Mouse (Mus musculus): ENCODE results near the gene Myo10. TPM values are rescaled to one million over a fixed set of nuclear protein-coding genes. Genes with fewer than 3 reads are reported as not detected.

Gene Myo10
- polyA plus RNA-seq, 1 experiment from 2014 or later: 28.4 TPM

DNA sequence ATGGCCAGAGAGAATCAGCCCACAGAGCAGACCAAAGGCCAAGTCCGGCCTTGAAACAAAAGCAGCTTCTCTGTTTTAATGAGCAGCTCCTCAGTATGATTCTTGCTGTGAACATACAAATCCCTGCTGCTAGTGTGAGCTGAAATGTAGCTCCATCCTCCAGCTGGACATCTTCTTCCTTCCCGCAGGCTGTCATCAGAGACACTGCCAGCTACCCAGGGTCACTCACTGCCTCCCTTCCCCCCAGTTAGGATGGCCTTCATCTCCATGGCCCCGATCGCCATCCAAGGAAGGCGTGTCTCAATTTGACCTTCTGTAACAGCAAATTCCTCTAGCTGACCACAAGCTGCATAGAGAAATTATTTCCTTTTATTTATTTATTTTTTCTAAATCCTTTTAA is 32.4 kb upstream of the Myo10 start:
- Histone ChIP-seq H3K4me1 (peaks cover 7% of the 10 kb centered on the region; the same call in 1 of the 2 replicates), H3K4me3 (no peak overlapping the region), H3K36me3 (no peaks in the 10 kb centered on the region), H3K9ac (no peak overlapping the region), H3K27me3 (no peaks in the 10 kb centered on the region), H3K4me2 (no peak overlapping the region), H3K9me3 (no peaks in the 10 kb centered on the region), H3K27ac (no peak overlapping the region)
- ATAC-seq (ENCODE audit: insufficient number of reproducible peaks, low FRiP score, low TSS enrichment, low read depth): no peak
- WGBS: 82% methylated on average over 5 of the region's 5 CpGs

DNA sequence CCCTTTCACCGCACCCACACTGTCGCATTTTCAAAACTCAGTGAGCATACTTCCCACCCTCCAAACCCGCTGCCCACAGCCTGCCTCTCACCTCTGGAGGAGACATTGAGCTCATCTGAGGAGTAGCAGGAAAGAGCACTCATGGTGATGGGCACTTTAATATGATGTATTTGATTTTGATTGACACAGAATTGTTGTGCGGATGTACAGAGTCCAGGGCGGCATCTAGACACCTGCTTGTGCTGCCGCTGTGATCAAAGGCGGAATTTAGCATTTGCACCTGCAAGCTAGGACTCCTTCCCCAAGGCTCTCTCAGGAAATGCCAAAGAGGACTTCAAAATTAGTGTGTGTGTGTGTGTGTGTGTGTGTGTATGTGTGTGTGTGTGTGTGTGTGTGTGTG is 31.4 kb upstream of the Myo10 start:
- Histone ChIP-seq H3K9me3 (no peaks in the 10 kb centered on the region), H3K36me3 (no peaks in the 10 kb centered on the region), H3K27ac (no peak overlapping the region), H3K4me2 (no peak overlapping the region), H3K4me1 (0 out of 2 replicates have a peak, but pooled peaks cover 3% of the 10 kb centered on the region), H3K4me3 (no peak overlapping the region), H3K9ac (no peak overlapping the region), H3K27me3 (no peaks in the 10 kb centered on the region)
- WGBS: 65% methylated on average over 7 of the region's 7 CpGs
- ATAC-seq (ENCODE audit: insufficient number of reproducible peaks, low FRiP score, low TSS enrichment, low read depth): no peak

DNA sequence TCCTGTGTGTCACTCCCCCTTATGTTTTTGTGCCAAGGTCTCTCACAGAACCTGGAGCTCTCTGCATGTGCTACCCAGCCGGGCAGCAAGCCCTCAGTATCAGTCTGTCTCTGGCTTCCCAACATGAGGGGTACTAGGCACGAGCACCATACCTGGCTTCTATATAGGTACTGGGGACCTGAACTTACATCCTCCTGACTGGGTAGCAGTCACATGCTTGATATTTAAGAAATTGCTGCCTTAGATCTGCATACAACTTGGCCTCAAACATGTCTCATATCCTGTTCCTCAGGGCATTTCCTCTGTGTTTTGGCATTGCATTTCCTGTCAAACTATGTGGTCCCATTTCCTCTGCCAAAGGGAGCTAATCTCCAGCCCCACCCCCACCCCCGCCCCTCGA is 30.4 kb upstream of the Myo10 start:
- Histone ChIP-seq H3K4me3 (no peak overlapping the region), H3K27ac (no peak overlapping the region), H3K27me3 (no peaks in the 10 kb centered on the region), H3K9ac (no peak overlapping the region), H3K9me3 (no peaks in the 10 kb centered on the region), H3K4me1 (0 out of 2 replicates have a peak, but pooled peaks cover under 1% of the 10 kb centered on the region), H3K36me3 (no peaks in the 10 kb centered on the region), H3K4me2 (no peak overlapping the region)
- no peak for ATAC-seq (ENCODE audit: insufficient number of reproducible peaks, low FRiP score, low TSS enrichment, low read depth)
- WGBS: 53% methylated on average over 4 of the region's 4 CpGs

DNA sequence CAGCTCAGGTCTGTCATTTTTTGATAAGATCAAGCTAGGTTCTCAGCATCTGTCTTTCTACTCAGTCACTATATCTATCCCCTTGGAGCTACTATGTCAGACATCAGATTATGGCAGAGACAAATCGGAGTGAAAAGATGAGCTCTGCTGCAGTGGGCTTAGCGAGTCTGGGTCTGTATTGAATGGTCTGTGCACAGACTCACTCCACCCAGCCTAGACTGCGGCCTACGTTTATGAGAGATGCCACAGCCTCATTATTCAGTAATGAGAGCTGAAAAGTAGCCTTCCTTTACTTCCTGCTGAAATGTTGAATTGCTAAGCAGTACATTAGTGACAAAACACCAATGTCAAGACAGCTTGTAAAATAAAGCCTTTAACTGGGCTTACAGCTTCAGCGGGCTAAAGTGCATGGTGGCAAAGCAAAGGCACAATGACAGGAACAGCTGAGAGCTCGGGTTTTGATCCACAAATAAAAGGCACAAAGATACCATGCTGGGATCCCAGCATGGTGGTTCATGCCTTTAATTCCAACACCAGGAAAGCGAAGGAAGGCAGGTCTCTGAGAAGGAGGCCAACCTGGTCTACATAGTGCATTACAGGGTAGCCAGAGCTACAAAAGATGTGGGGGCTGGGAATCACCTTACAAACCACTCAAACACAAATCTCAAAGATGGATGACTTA is 28.7 kb upstream of the Myo10 start:
- Histone ChIP-seq H3K4me2 (no peak overlapping the region), H3K27me3 (no peaks in the 10 kb centered on the region), H3K9me3 (no peaks in the 10 kb centered on the region), H3K4me1 (no peaks in the 10 kb centered on the region), H3K4me3 (no peak overlapping the region), H3K9ac (no peak overlapping the region), H3K36me3 (no peaks in the 10 kb centered on the region), H3K27ac (no peak overlapping the region)
- WGBS: 47% methylated on average over 7 of the region's 7 CpGs
- ATAC-seq (ENCODE audit: insufficient number of reproducible peaks, low FRiP score, low TSS enrichment, low read depth): no peak

DNA sequence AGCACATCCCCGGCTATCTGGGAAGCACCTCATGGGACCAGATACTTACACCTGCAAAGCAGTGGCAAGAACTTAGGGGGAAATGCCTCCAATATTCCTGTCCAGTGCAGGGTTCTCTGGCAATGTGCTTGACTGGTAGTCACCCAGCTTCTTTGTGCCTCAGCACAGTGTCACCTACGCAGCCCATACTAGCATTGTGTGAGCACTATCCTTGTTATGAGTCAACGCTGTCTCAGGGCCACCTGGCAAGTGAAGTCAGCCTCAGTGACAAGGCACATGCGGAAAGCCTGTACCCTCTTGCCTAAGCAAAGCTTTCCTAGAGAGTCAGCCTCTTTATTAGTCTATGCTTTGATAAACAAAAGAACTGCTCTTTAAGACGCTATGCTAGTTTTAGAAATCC is 24.0 kb upstream of the Myo10 start:
- WGBS: 82% methylated on average over 5 of the region's 5 CpGs
- Histone ChIP-seq H3K27me3 (no peaks in the 10 kb centered on the region), H3K9ac (no peak overlapping the region), H3K9me3 (no peaks in the 10 kb centered on the region), H3K27ac (no peak overlapping the region), H3K36me3 (no peaks in the 10 kb centered on the region), H3K4me1 (no peaks in the 10 kb centered on the region), H3K4me3 (no peak overlapping the region), H3K4me2 (no peak overlapping the region)
- no peak for ATAC-seq (ENCODE audit: insufficient number of reproducible peaks, low FRiP score, low TSS enrichment, low read depth)

DNA sequence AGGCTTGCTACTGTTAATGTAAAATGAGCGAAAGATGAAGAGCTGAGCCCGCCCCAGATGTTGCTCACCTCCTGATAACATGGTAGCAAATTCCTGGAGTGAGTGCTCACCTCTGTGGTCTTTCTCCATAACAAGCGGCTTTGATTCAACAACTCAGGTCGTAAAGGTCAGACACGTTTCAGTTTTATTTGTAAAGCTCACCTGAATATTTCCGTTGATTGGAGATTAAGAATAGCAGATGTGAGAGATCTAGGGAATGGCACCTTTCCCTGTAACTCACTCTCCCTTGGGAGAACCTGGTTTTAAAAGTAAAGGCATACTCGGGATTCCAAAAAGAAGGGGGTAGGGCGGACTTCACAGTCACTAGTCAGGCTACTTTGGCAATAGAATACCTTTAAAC is 20.0 kb upstream of the Myo10 start:
- ATAC-seq (ENCODE audit: insufficient number of reproducible peaks, low FRiP score, low TSS enrichment, low read depth): no peak
- H3K4me2 ChIP-seq: no peak overlapping the region
- WGBS: 51% methylated on average over 8 of the region's 8 CpGs
- no peak overlapping the region for H3K9ac ChIP-seq
- H3K27me3 ChIP-seq: no peaks in the 10 kb centered on the region
- no peaks in the 10 kb centered on the region for H3K4me1 ChIP-seq
- no peaks in the 10 kb centered on the region for H3K36me3 ChIP-seq
- H3K9me3 ChIP-seq: no peaks in the 10 kb centered on the region
- no peak overlapping the region for H3K27ac ChIP-seq
- no peak overlapping the region for H3K4me3 ChIP-seq

DNA sequence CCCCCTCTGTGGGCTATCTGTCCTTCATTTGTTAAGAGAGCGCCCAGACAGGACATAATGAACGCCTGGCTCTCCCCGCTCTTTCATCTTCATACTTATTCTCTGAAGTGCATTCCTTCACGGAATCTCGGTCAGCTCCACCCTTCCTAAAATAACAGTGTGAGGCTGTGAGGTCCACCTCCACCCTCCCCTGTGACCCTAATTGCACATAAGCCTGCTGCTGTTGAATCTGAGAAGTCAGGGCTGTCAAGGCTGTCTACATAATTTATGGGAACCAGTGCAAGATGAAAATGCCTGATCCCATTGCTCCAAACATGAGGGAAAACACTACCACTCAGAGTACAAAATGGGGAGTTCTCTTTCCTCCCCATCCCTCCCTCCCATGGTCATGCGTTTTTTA is 19.0 kb upstream of the Myo10 start:
- H3K4me3 ChIP-seq: no peak overlapping the region
- H3K27ac ChIP-seq: no peak overlapping the region
- H3K4me1 ChIP-seq: no peaks in the 10 kb centered on the region
- H3K4me2 ChIP-seq: no peak overlapping the region
- H3K27me3 ChIP-seq: no peaks in the 10 kb centered on the region
- WGBS: 32% methylated on average over 6 of the region's 6 CpGs
- ATAC-seq (ENCODE audit: insufficient number of reproducible peaks, low FRiP score, low TSS enrichment, low read depth): no peak
- H3K9ac ChIP-seq: no peak overlapping the region
- no peaks in the 10 kb centered on the region for H3K36me3 ChIP-seq
- no peaks in the 10 kb centered on the region for H3K9me3 ChIP-seq

DNA sequence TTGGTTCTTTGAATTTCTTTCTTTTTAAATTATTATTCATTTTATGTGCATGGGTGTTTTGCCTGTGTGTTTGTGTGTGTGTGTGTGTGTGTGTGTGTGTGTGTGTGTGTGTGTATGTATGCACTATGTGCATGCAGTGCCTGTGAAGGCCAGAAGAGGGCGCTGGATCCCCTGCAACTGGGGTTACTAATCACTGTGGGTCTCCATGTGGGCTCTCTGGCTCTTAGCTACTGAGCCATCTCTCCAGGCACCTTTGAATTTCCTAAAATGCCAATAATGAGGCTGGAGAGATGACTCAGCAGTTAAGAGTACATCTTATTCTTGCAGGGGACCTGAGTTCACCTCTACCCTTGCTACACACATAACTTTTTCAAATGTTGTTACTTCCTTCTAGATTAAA is 18.1 kb upstream of the Myo10 start:
- no peak overlapping the region for H3K9ac ChIP-seq
- no peak overlapping the region for H3K27ac ChIP-seq
- 67% methylated on average over 1 of the region's 1 CpGs for WGBS
- H3K4me2 ChIP-seq: no peak overlapping the region
- no peaks in the 10 kb centered on the region for H3K27me3 ChIP-seq
- no peak for ATAC-seq (ENCODE audit: insufficient number of reproducible peaks, low FRiP score, low TSS enrichment, low read depth)
- no peaks in the 10 kb centered on the region for H3K9me3 ChIP-seq
- no peaks in the 10 kb centered on the region for H3K4me1 ChIP-seq
- no peak overlapping the region for H3K4me3 ChIP-seq
- H3K36me3 ChIP-seq: no peaks in the 10 kb centered on the region

DNA sequence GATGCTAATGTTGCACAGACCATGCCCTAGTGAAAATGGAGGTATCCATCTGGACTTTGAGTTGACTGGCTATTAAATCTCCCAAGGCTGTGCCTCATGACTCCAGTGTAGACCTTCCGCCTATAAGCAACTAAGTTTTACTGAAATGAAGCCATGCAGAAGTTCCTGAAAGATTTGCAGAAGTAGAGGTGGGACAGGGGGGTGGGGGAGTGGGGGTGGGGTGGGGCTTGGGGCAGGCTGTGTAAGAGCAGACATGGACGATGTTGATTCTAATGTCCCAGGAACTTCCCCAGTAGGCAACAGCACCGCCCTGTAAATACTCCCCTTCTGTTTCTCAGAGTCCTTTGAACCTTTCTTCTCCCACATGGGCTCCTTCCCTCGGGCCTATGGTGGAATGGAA is 16.9 kb upstream of the Myo10 start:
- Histone ChIP-seq H3K4me2 (no peak overlapping the region), H3K4me3 (no peak overlapping the region), H3K36me3 (no peaks in the 10 kb centered on the region), H3K27ac (no peak overlapping the region), H3K9ac (no peak overlapping the region), H3K9me3 (no peaks in the 10 kb centered on the region), H3K4me1 (no peaks in the 10 kb centered on the region), H3K27me3 (no peaks in the 10 kb centered on the region)
- no peak for ATAC-seq (ENCODE audit: insufficient number of reproducible peaks, low FRiP score, low TSS enrichment, low read depth)
- WGBS: 69% methylated on average over 4 of the region's 4 CpGs

DNA sequence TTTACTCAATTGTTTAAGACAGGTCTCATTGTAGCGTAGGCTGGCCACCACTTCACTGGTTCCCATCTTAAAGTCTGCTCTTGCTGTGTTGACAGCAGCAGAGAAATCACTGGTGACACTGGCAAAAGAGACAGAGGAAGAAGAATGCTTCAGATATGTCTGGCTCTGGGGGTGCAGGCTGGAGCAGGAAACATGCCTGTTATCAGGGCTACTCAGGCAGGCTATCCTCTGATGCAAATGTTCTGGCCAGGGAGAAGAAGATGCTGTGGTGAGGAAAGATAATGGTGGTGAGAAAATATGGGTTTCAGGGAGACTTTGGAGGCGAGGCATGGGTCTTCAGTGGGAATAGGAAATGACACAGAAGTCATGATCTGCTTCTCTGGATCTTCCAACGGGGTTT is 13.6 kb upstream of the Myo10 start:
- H3K36me3 ChIP-seq: no peaks in the 10 kb centered on the region
- no peak overlapping the region for H3K9ac ChIP-seq
- 62% methylated on average over 3 of the region's 3 CpGs for WGBS
- H3K9me3 ChIP-seq: no peaks in the 10 kb centered on the region
- no peak overlapping the region for H3K4me3 ChIP-seq
- no peak overlapping the region for H3K27ac ChIP-seq
- H3K4me1 ChIP-seq: no peaks in the 10 kb centered on the region
- ATAC-seq (ENCODE audit: insufficient number of reproducible peaks, low FRiP score, low TSS enrichment, low read depth): no peak
- no peak overlapping the region for H3K4me2 ChIP-seq
- H3K27me3 ChIP-seq: no peaks in the 10 kb centered on the region

DNA sequence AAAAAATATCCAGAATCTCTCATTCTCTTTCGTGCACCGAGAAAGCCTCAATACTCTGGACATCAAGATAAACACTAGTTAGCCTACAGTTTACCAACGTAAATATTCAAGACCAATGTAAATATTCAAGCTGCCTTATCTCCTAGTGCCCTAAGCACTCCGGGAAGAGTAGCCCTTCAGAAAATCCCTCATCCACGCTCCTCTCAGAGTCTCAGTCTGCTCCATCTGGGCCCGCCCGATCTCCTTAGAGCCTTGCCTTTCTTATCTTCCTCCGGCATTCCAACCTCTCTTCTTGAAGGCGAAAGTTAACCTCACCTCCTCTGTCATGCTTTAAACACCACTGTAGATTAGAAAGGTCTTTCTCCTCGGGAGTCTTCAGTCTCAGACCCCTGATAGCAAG is 13.1 kb upstream of the Myo10 start:
- H3K4me1 ChIP-seq: no peaks in the 10 kb centered on the region
- no peaks in the 10 kb centered on the region for H3K9me3 ChIP-seq
- WGBS: 72% methylated on average over 10 of the region's 10 CpGs
- H3K4me2 ChIP-seq: no peak overlapping the region
- H3K9ac ChIP-seq: no peak overlapping the region
- no peak overlapping the region for H3K27ac ChIP-seq
- H3K4me3 ChIP-seq: no peak overlapping the region
- no peaks in the 10 kb centered on the region for H3K27me3 ChIP-seq
- H3K36me3 ChIP-seq: no peaks in the 10 kb centered on the region
- no peak for ATAC-seq (ENCODE audit: insufficient number of reproducible peaks, low FRiP score, low TSS enrichment, low read depth)

DNA sequence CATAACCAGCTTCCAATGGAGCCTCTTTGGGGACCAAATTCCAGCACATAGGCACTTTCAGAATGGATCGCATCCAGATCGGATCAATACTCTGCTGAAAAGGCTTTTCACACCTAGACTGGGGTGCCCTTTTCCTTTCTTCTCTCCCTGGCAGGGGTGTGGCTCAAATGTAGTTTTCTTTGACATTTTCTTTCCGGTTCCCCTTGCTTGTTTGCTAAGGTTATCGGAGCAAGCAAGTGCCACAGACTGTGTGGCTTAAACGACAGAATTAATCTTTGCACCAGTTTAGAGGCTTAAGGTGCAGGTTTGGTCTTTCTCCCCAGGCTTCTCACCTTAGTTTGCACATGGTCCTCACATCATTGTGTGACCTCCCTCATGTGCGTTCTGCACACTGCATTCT is 11.1 kb upstream of the Myo10 start:
- H3K4me3 ChIP-seq: no peak overlapping the region
- no peaks in the 10 kb centered on the region for H3K27me3 ChIP-seq
- no peaks in the 10 kb centered on the region for H3K4me1 ChIP-seq
- no peak for ATAC-seq (ENCODE audit: insufficient number of reproducible peaks, low FRiP score, low TSS enrichment, low read depth)
- no peaks in the 10 kb centered on the region for H3K36me3 ChIP-seq
- no peak overlapping the region for H3K9ac ChIP-seq
- H3K4me2 ChIP-seq: no peak overlapping the region
- H3K27ac ChIP-seq: no peak overlapping the region
- 70% methylated on average over 6 of the region's 6 CpGs for WGBS
- H3K9me3 ChIP-seq: no peaks in the 10 kb centered on the region

DNA sequence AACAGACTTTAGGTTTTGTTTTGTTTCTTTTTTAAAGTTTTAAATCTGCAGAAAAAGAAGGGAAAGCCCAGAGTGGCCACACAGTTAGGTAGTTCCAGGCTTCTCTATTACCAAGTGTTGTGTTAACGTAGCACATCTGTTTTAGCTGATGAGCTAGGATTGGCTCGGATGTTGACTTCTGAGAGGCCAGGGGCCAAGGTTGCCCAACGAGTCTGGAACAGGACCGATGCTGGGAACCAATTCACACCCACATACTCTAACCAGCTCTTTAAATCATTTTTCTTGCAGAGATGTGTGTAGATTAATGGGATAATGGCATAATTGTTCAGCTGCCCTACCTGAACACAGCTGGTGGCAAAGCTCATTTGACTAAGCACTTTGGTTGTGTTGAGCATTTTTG is 1.8 kb upstream of the Myo10 start:
- ATAC-seq (ENCODE audit: insufficient number of reproducible peaks, low FRiP score, low TSS enrichment, low read depth): no peak
- no peak overlapping the region for H3K27ac ChIP-seq
- 54% methylated on average over 4 of the region's 4 CpGs for WGBS
- no peaks in the 10 kb centered on the region for H3K36me3 ChIP-seq
- H3K4me3 ChIP-seq: no peak overlapping the region
- no peak overlapping the region for H3K4me2 ChIP-seq
- no peaks in the 10 kb centered on the region for H3K9me3 ChIP-seq
- no peaks in the 10 kb centered on the region for H3K27me3 ChIP-seq
- H3K9ac ChIP-seq: no peak overlapping the region
- peaks cover 25% of the 10 kb centered on the region for H3K4me1 ChIP-seq
